Mouse (Mus musculus) cerebellum, adult 2 months (tissue): ENCODE measurements at regions not wholly inside any gene's neighbourhood (a gene's known extent, or its start where the extent isn't known, plus 50 kb on each side); places are given as distances from the start of the nearest gene placed in this dataset.

Experiments
- CTCF ChIP-seq: fragments of 200-500 bp; IDR thresholded peaks from 2 replicates; pipeline ENCODE4 v1.5.1; 2011; ENCODE audit warnings: low read depth, mild to moderate bottlenecking, control low read depth, low read length, moderate library complexity, borderline replicate concordance; ENCODE audit not compliant: insufficient read depth
- POLR2A ChIP-seq: fragments of 200-500 bp; IDR thresholded peaks from 2 replicates; pipeline ENCODE4 v1.6.1; 2011; ENCODE audit warnings: low read length, control low read depth, borderline replicate concordance; ENCODE audit not compliant: insufficient read depth

DNA sequence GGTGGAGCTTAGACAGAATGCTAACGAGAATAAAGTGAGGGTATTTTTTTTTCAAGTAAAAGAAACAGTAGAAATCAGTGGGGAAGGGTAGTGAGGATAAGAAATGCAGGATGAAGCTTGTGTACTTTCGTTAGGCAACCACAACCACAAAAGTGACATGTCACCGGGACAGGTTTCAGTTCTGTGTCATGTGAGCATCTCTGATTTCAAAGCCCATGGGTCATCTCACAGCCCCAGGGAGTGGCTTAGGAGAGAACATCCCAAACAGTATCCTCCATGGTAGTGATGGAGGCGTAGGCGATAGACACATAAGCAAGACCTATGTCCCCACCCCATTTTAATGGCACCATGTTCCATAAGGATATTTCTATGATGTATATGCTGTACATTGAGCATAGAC lies 147.4 kb upstream of the Arl4c start:
- TF ChIP-seq POLR2A (no peak), CTCF (no peak)
